Mouse (Mus musculus) liver, embryonic 11.5 days (tissue): Measurements from ENCODE around the gene Sar1b. TPM values are rescaled to one million over a fixed set of nuclear protein-coding genes. Genes with fewer than 3 reads are reported as not detected.
A peak's percentile ranks its signal among the peaks of the same experiment; 100 is the strongest.
"Not testable (repeated sequence)": the region's sequence is repeated elsewhere in the genome, so short reads cannot be mapped to it uniquely, and the experiment has no call there.

Source experiments
- ATAC-seq: fragments of 200-750 bp; cut with Nextera tagmentation; replicated peaks from 2 replicates; pipeline ENCODE4 v1.8.0; 2017; ENCODE audit warnings: moderate number of reproducible peaks, mild to moderate bottlenecking, moderate TSS enrichment, moderate library complexity; ENCODE audit not compliant: low FRiP score
- DNase-seq: peaks from one replicate; pipeline ENCODE4 v3.0.0-alpha.2; 2017; ENCODE audit warnings: low spot score
- H3K27ac ChIP-seq: fragments of 300-500 bp; sonication (generic); 2 replicates; pipeline ENCODE4 v1.5.1; 2014; ENCODE audit warnings: mild to moderate bottlenecking, low read depth, low read length, control low read depth
- H3K27me3 ChIP-seq: fragments of 300-500 bp; sonication (generic); replicated peaks from 2 replicates; pipeline ENCODE4 v1.6.1; 2014; ENCODE audit warnings: low read length, mixed read lengths; ENCODE audit not compliant: control insufficient read depth, insufficient read depth
- H3K36me3 ChIP-seq: fragments of 300-500 bp; sonication (generic); 2 replicates; pipeline ENCODE4 v1.6.1; 2014; ENCODE audit warnings: mild to moderate bottlenecking, low read length, moderate library complexity, mixed read lengths; ENCODE audit not compliant: control insufficient read depth, insufficient read depth
- H3K4me1 ChIP-seq: fragments of 300-500 bp; sonication (generic); replicated peaks from 2 replicates; pipeline ENCODE4 v1.6.1; 2014; ENCODE audit warnings: low read length, mixed read lengths; ENCODE audit not compliant: control insufficient read depth, insufficient read depth
- H3K4me2 ChIP-seq: fragments of 300-500 bp; sonication (generic); 2 replicates; pipeline ENCODE4 v1.6.1; 2014; ENCODE audit warnings: mild to moderate bottlenecking, control low read depth, moderate library complexity
- H3K4me3 ChIP-seq: fragments of 300-500 bp; sonication (generic); 2 replicates; pipeline ENCODE4 v1.5.1; 2014; ENCODE audit warnings: low read depth, low read length, control low read depth
- H3K9ac ChIP-seq: fragments of 300-500 bp; sonication (generic); 2 replicates; pipeline ENCODE4 v1.6.1; 2014; ENCODE audit warnings: low read depth, low read length, control low read depth
- H3K9me3 ChIP-seq: fragments of 300-500 bp; sonication (generic); 2 replicates; pipeline ENCODE4 v1.6.1; 2016; ENCODE audit warnings: low read length, inconsistent platforms, mixed read lengths; ENCODE audit not compliant: control insufficient read depth
- WGBS: fragments of 180-500 bp; shearing (Covaris S2); extraction: QIAGEN DNeasy Blood & Tissue Kit; methylation state at CpG from one replicate; pipeline ENCODE4 v1.1.7; 2014; 5-methylcytosine and 5-hydroxymethylcytosine counted together
- polyA plus RNA-seq: library from polyadenylated mRNA; unstranded; fragments of >200 nt; fragmentation: Nextera tagmentation; extraction: Ambion mirVana; gene quantifications from 2 replicates; pipeline ENCODE4 v1.2.1, GENCODE M21; 2014

The Sar1b gene
- polyA plus RNA-seq, 1 experiment from 2014 or later = 110 TPM

DNA sequence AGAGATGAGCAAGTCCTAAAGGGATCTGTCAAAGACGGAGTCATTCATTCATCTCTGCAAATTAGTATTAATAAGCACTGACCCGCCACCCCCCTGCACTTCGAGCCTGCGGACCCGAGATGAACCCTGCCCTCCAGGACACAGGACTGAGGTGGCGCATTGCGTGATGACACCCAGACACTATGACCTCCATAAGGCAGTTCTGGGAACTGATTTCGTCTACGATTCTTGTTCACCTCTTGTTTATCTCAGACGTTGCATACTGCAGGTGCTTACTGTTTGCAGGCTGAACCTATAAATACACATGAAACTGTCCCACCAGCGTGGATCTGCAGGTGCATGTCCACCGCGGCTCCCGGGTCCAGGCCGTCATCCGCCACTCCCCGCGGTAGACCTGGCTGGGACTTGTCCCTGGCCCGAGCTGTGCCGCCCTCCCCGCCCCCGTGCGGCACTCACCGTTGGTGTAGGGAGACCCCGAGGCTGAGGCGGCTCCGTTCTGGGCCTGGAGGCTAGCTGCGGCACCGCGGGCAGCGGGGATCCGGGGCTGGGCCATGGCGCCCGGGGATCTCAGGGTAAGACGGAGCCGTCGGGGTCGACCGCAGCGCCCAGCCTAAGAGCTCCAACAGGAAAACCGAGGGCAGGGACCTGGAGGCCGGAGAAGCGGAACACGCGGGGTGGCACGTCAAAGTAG, 7.7 kb upstream of the Sar1b start:
- under 1% methylated on average over 46 of the region's 46 CpGs for WGBS
- H3K4me3 ChIP-seq = peak overlapping the region; percentile 88
- peak overlapping the region; percentile 72 for H3K27ac ChIP-seq
- H3K9ac ChIP-seq = peak overlapping the region; percentile 86
- peaks cover 8% of the 10 kb centered on the region; the same call in 1 of the 2 replicates for H3K4me1 ChIP-seq
- no peaks in the 10 kb centered on the region for H3K9me3 ChIP-seq
- no peak for DNase-seq
- peak; percentile 75 for ATAC-seq
- H3K27me3 ChIP-seq = no peaks in the 10 kb centered on the region
- peak overlapping the region; percentile 95 for H3K4me2 ChIP-seq
- no peaks in the 10 kb centered on the region for H3K36me3 ChIP-seq

DNA sequence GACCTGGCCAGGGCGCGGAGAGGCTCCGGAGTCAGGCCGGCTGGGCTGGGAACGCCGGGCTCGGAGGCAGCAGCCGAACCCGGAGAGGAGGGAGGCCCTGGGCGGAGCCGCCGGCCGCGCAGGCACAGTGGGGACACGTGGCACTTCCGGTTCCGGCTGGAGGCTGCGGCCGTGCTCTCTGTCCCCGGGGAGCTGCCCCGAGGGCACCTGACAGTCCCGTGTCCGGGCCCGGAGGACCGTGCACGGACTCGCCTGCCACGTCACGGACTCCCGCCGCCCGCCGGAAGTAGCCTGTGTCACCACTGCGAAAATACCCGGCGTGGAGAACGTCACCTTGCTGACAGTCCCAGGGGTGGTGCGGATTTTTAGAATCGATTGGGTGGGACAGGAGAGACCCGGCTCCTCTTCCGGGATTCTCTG, 7.1 kb upstream of the Sar1b start:
- Histone ChIP-seq H3K9me3 (no peaks in the 10 kb centered on the region), H3K27ac (peak overlapping the region; percentile 72), H3K4me3 (peak overlapping the region; percentile 88), H3K4me1 (peaks cover 8% of the 10 kb centered on the region; the same call in 1 of the 2 replicates), H3K9ac (peak overlapping the region; percentile 86), H3K36me3 (no peaks in the 10 kb centered on the region), H3K4me2 (peak overlapping the region; percentile 95), H3K27me3 (no peaks in the 10 kb centered on the region)
- ATAC-seq (peak; percentile 97), DNase-seq (peak; percentile 92)
- under 1% methylated on average over 41 of the region's 41 CpGs for WGBS

- H3K4me3 ChIP-seq = peak overlapping the region; percentile 88
- H3K27ac ChIP-seq = peak overlapping the region; percentile 72
- peak overlapping the region; percentile 95 for H3K4me2 ChIP-seq
- 67% methylated on average over 11 of the region's 11 CpGs for WGBS
- DNase-seq = no peak
- H3K4me1 ChIP-seq = peaks cover 8% of the 10 kb centered on the region; the same call in 1 of the 2 replicates
- no peaks in the 10 kb centered on the region for H3K27me3 ChIP-seq
- ATAC-seq = no peak
- no peaks in the 10 kb centered on the region for H3K36me3 ChIP-seq
- H3K9me3 ChIP-seq = no peaks in the 10 kb centered on the region
- H3K9ac ChIP-seq = peak overlapping the region; percentile 86
These were observed 6.5 kb upstream of the Sar1b start for GRCm38 (mm10) chr11:51757023-51757422.

GRCm38 (mm10) chr11:51757625-51758024, 5.9 kb upstream of the Sar1b start:
- H3K4me2 ChIP-seq = no peak overlapping the region; the same call in 1 of the 2 replicates

GRCm38 (mm10) chr11:51758207-51758606, 5.3 kb upstream of the Sar1b start:
- ATAC-seq, H3K27ac ChIP-seq, H3K9me3 ChIP-seq, H3K4me3 ChIP-seq, DNase-seq, H3K27me3 ChIP-seq, H3K4me2 ChIP-seq, H3K36me3 ChIP-seq, H3K9ac ChIP-seq: not testable (repeated sequence)
- 88% methylated on average over 5 of the region's 5 CpGs for WGBS
- peaks cover 11% of the 10 kb centered on the region; the same call in 1 of the 2 replicates for H3K4me1 ChIP-seq

More at GRCm38 (mm10) chr11:51757625-51758024, 5.9 kb upstream of the Sar1b start:
- DNase-seq (no peak), ATAC-seq (no peak)
- 72% methylated on average over 5 of the region's 5 CpGs for WGBS
- H3K9ac ChIP-seq = no peak overlapping the region
- H3K27ac ChIP-seq = no peak overlapping the region
- H3K27me3 ChIP-seq = no peaks in the 10 kb centered on the region
- H3K9me3 ChIP-seq = no peaks in the 10 kb centered on the region
- H3K36me3 ChIP-seq = no peaks in the 10 kb centered on the region
- peaks cover 8% of the 10 kb centered on the region; the same call in 1 of the 2 replicates for H3K4me1 ChIP-seq
- no peak overlapping the region for H3K4me3 ChIP-seq

- Histone ChIP-seq H3K27ac (no peak overlapping the region), H3K9ac (no peak overlapping the region), H3K36me3 (no peaks in the 10 kb centered on the region), H3K4me1 (peaks cover 9% of the 10 kb centered on the region), H3K9me3 (no peaks in the 10 kb centered on the region), H3K27me3 (no peaks in the 10 kb centered on the region), H3K4me3 (no peak overlapping the region), H3K4me2 (no peak overlapping the region)
- no peak for DNase-seq
- WGBS = 82% methylated on average over 2 of the region's 2 CpGs
- no peak for ATAC-seq
These were observed 4.2 kb upstream of the Sar1b start for GRCm38 (mm10) chr11:51759251-51759650.

- Histone ChIP-seq H3K27me3 (no peaks in the 10 kb centered on the region), H3K36me3 (no peaks in the 10 kb centered on the region), H3K4me2 (no peak overlapping the region), H3K9ac (no peak overlapping the region), H3K27ac (no peak overlapping the region), H3K4me3 (no peak overlapping the region), H3K4me1 (peaks cover 12% of the 10 kb centered on the region), H3K9me3 (no peaks in the 10 kb centered on the region)
- no peak for ATAC-seq
- WGBS = 84% methylated on average over 6 of the region's 6 CpGs
- no peak for DNase-seq
These were observed 3.4 kb upstream of the Sar1b start for GRCm38 (mm10) chr11:51759941-51760657.

DNA sequence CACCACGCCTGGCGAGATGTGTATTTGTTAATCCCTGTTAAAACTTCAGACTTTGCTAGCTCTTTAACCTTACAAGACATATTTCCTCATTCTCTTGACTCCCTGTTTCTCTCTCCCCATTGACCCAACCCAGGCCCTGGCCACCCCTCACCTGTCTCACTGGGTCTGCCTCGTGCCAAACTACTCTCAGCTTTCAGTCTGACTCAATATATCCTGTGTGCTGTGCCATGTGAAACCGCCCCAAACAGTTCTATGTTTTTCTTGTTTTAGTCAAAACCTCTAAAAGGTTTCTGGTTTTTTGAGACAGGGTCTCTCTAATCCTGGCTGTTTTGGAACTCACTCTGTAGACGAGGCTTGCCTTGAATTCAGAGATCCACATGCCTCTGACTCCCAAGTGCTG, 2.2 kb upstream of the Sar1b start:
- DNase-seq (no peak), ATAC-seq (no peak)
- no peak overlapping the region for H3K4me3 ChIP-seq
- no peak overlapping the region for H3K27ac ChIP-seq
- 72% methylated on average over 5 of the region's 5 CpGs for WGBS
- no peak overlapping the region for H3K9ac ChIP-seq
- H3K9me3 ChIP-seq = no peaks in the 10 kb centered on the region
- H3K4me2 ChIP-seq = no peak overlapping the region
- no peaks in the 10 kb centered on the region for H3K36me3 ChIP-seq
- no peaks in the 10 kb centered on the region for H3K27me3 ChIP-seq
- peaks cover 18% of the 10 kb centered on the region for H3K4me1 ChIP-seq
